Mouse (Mus musculus): ENCODE data around the gene 4931406C07Rik. TPM values are rescaled to one million over a fixed set of nuclear protein-coding genes. Genes with fewer than 3 reads are reported as not detected.
A peak's percentile ranks its signal among the peaks of the same experiment; 100 is the strongest.

4931406C07Rik gene
- polyA plus RNA-seq (2012), result 2.1 and 2.9 TPM in 2 replicates

- no peak for TF ChIP-seq GATA1 (IDR thresholded peaks at IDR 0.05; ENCODE audit: low read length)
Observed at GRCm38 (mm10) chr9:15306398-15307119, at the start of gene 4931406C07Rik. TSS of gene 4931406C07Rik (minus strand) at chr9:15306448.

- TF ChIP-seq GATA1 (IDR thresholded peaks at IDR 0.05; ENCODE audit: low read length), result no peak
Observed at GRCm38 (mm10) chr9:15349925-15350324, 43.7 kb upstream of the 4931406C07Rik start.

DNA sequence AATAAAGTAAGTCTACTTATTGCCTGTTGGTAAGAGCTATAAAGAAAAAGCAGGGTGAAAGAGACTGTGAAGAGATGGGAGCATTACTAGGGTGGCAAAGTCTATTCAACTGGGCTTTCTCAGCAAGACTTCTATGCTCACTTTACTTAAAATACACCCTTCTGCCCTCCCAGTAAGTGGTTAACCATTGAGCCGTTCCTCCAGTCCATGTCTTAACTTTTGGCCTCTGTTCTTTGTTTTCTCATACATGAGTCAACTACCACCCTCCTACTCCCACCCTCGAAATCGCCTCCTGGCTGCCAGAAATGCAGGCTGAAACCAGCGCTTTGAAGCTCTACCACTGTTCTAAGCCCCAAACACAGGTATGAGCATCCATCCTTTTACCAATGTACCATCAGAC lies 31.5 kb upstream of the 4931406C07Rik start:
- TF ChIP-seq GATA1 (IDR thresholded peaks at IDR 0.05; ENCODE audit: low read length), result no peak

GRCm38 (mm10) chr9:15318170-15318742 lies 12.0 kb upstream of the 4931406C07Rik start:
- TF ChIP-seq GATA1 (IDR thresholded peaks at IDR 0.05; ENCODE audit: low read length), result no peak

- no peak for TF ChIP-seq GATA1 (IDR thresholded peaks at IDR 0.05; ENCODE audit: low read length)
Observed at GRCm38 (mm10) chr9:15317223-15318169, 11.2 kb upstream of the 4931406C07Rik start.

- TF ChIP-seq GATA1 (IDR thresholded peaks at IDR 0.05; ENCODE audit: low read length), result no peak
Observed at GRCm38 (mm10) chr9:15314619-15315018, 8.4 kb upstream of the 4931406C07Rik start.

GRCm38 (mm10) chr9:15313633-15314032 lies 7.4 kb upstream of the 4931406C07Rik start:
- no peak for TF ChIP-seq GATA1 (IDR thresholded peaks at IDR 0.05; ENCODE audit: low read length)

- TF ChIP-seq GATA1 (IDR thresholded peaks at IDR 0.05; ENCODE audit: low read length), result peak; percentile 70
Observed at GRCm38 (mm10) chr9:15312054-15312735, 5.9 kb upstream of the 4931406C07Rik start.

- no peak for TF ChIP-seq GATA1 (IDR thresholded peaks at IDR 0.05; ENCODE audit: low read length)
Observed at GRCm38 (mm10) chr9:15310179-15310578, 3.9 kb upstream of the 4931406C07Rik start.

DNA sequence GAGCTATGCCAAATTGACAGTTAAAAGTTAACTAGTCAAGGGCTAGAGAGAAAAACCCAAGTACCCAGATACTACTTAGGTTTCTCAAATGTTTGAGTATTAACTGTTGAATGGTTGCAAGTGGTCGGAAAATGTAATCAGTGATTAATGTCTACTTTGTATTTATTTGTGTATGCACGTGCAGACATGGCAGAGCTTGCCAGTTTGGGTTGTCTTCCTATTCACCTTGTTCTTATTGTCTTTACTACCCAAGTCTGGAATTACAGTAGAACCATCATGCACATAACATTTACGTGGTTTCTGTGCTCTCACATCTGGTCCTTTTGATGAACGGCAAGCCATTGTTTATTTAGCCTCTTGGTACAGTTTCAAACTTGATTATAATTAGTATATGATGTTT lies 3.2 kb upstream of the 4931406C07Rik start:
- TF ChIP-seq GATA1 (IDR thresholded peaks at IDR 0.05; ENCODE audit: low read length), result no peak

DNA sequence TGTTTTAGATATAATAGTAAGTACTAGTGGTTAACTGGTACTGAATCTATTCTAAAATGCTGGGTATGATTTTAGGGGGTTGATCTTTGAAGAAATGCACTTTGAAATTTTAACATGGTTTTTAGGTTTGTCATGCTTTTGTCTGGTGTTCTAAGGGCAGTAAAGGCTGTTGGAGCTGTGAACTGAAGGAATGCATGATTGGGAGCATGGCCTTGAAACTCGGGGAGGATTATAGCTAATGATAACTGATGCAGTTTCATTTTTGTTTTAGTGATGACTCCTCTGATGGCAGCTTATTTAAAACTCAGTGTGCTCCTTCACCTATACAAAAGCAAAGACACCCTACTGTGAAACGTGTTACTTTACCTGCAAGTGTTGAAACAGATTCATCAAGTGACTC lies 2.0 kb upstream of the 4931406C07Rik start:
- TF ChIP-seq GATA1 (IDR thresholded peaks at IDR 0.05; ENCODE audit: low read length), result no peak

- no peak for TF ChIP-seq GATA1 (IDR thresholded peaks at IDR 0.05; ENCODE audit: low read length)
Observed at GRCm38 (mm10) chr9:15307257-15307656, 1.0 kb upstream of the 4931406C07Rik start.

GRCm38 (mm10) chr9:15305503-15306397 lies 498 bp downstream of the 4931406C07Rik start, which contains the start of gene Taf1d:
TSS of gene Taf1d (plus strand) at chr9:15306214.
- TF ChIP-seq GATA1 (IDR thresholded peaks at IDR 0.05; ENCODE audit: low read length), result no peak

DNA sequence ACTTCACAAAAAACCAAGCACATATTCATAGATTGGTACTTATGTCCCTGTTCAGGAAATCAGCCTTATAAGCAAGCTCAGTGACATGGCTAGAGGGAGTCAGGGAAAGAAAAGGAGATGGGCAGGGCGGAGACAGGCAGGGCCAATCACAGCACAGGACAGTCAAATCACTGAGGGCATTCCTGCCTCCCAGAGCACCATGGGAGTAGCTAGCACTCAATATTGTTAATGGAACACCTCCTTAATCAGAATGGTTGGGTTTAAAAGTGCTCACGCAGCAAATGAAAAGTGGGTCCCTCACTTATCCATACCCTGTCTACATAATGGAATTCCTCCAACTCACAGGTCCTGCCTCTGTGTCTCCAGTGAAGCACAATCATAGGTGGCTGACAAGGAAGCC lies 3.4 kb downstream of the 4931406C07Rik start:
- no peak for TF ChIP-seq GATA1 (IDR thresholded peaks at IDR 0.05; ENCODE audit: low read length)

Data from G1E-ER4 (cell line).